20 mouse cellular contexts compared by ENCODE assay signal in genomic region chr6:111510768-111511459, GRCm38 (mm10).
DNase-seq lines count a peak whose midpoint lies in the region; ATAC-seq lines count a peak whose summit lies in the region.
"Had no signal": no experiment of that assay in that cellular context is flagged by ENCODE, and none has a peak within 500 bp of the region (broad histone marks: within the 10 kb centered on the region; RNA-seq: fewer than 3 reads in every experiment).

No protein-coding gene starts in this region.

- no peak overlapping the region for H3K4me2 ChIP-seq in forebrain, embryonic 12.5 days
- no peak overlapping the region for H3K4me2 ChIP-seq in neural tube, embryonic 11.5 days (ENCODE audit: low read depth)
- no peak overlapping the region for H3K4me2 ChIP-seq in neural tube, embryonic 15.5 days
- H3K4me2 ChIP-seq in forebrain, embryonic 13.5 days: no peak overlapping the region
- H3K4me2 ChIP-seq: embryonic facial prominence, embryonic 13.5 days; heart, embryonic 13.5 days; hindbrain, embryonic 15.5 days had no signal

- H3K9me3 ChIP-seq in forebrain, embryonic 12.5 days: no peaks in the 10 kb centered on the region
- H3K9me3 ChIP-seq in forebrain, embryonic 10.5 days: no peaks in the 10 kb centered on the region
- H3K9me3 ChIP-seq in neural tube, embryonic 11.5 days (ENCODE audit: control insufficient read depth, low read length): no peaks in the 10 kb centered on the region
- H3K9me3 ChIP-seq in neural tube, embryonic 15.5 days (replicated peaks): no peaks in the 10 kb centered on the region
- H3K9me3 ChIP-seq in forebrain, embryonic 13.5 days (replicated peaks): no peaks in the 10 kb centered on the region
- H3K9me3 ChIP-seq: embryonic facial prominence, embryonic 13.5 days; heart, embryonic 13.5 days; hindbrain, embryonic 15.5 days had no signal

- 29% methylated on average over 1 of the region's 1 CpGs for WGBS in forebrain, embryonic 12.5 days
- WGBS in forebrain, embryonic 10.5 days: 71% methylated on average over 1 of the region's 1 CpGs
- 36% methylated on average over 1 of the region's 1 CpGs for WGBS in neural tube, embryonic 11.5 days
- WGBS in neural tube, embryonic 15.5 days: 9% methylated on average over 1 of the region's 1 CpGs
- WGBS in forebrain, embryonic 13.5 days: 22% methylated on average over 1 of the region's 1 CpGs

- peak; percentile 80; the same call in 1 of the 2 replicates for ATAC-seq in forebrain, embryonic 12.5 days (ENCODE audit: low FRiP score)
- peak; percentile 57; the same call in 1 of the 2 replicates for ATAC-seq in neural tube, embryonic 11.5 days (ENCODE audit: insufficient read depth, low FRiP score, low TSS enrichment)
- ATAC-seq in neural tube, embryonic 15.5 days (ENCODE audit: low FRiP score): no peak
- peak; percentile 65; the same call in 1 of the 2 replicates for ATAC-seq in forebrain, embryonic 13.5 days
- ATAC-seq: intestine, embryonic 16.5 days had no signal

- no peaks in the 10 kb centered on the region for H3K27me3 ChIP-seq in forebrain, embryonic 12.5 days
- no peaks in the 10 kb centered on the region for H3K27me3 ChIP-seq in forebrain, embryonic 10.5 days (ENCODE audit: poor library complexity, severe bottlenecking)
- no peaks in the 10 kb centered on the region for H3K27me3 ChIP-seq in neural tube, embryonic 11.5 days (ENCODE audit: control insufficient read depth, insufficient read depth, low read length)
- H3K27me3 ChIP-seq in neural tube, embryonic 15.5 days (replicated peaks): no peaks in the 10 kb centered on the region
- H3K27me3 ChIP-seq in forebrain, embryonic 13.5 days: no peaks in the 10 kb centered on the region
- H3K27me3 ChIP-seq: CH12.LX; embryonic facial prominence, embryonic 13.5 days; heart, embryonic 13.5 days; hindbrain, embryonic 15.5 days had no signal

- H3K27ac ChIP-seq in forebrain, embryonic 12.5 days: no peak overlapping the region
- H3K27ac ChIP-seq in forebrain, embryonic 10.5 days: no peak overlapping the region
- H3K27ac ChIP-seq in neural tube, embryonic 11.5 days (ENCODE audit: low read depth, low read length): no peak overlapping the region
- no peak overlapping the region for H3K27ac ChIP-seq in neural tube, embryonic 15.5 days (replicated peaks)
- no peak overlapping the region for H3K27ac ChIP-seq in forebrain, embryonic 13.5 days
- H3K27ac ChIP-seq: embryonic facial prominence, embryonic 13.5 days; heart, embryonic 13.5 days; hindbrain, embryonic 15.5 days had no signal

- peaks cover 13% of the 10 kb centered on the region for H3K4me1 ChIP-seq in forebrain, embryonic 12.5 days
- H3K4me1 ChIP-seq in forebrain, embryonic 10.5 days: peaks cover 10% of the 10 kb centered on the region; the same call in 1 of the 2 replicates
- no peaks in the 10 kb centered on the region for H3K4me1 ChIP-seq in neural tube, embryonic 11.5 days (ENCODE audit: control insufficient read depth, insufficient read depth, low read length)
- H3K4me1 ChIP-seq in neural tube, embryonic 15.5 days: peaks cover 4% of the 10 kb centered on the region
- H3K4me1 ChIP-seq in forebrain, embryonic 13.5 days: peaks cover 15% of the 10 kb centered on the region
- H3K4me1 ChIP-seq: embryonic facial prominence, embryonic 13.5 days; heart, embryonic 13.5 days had no signal

- no peaks in the 10 kb centered on the region for H3K36me3 ChIP-seq in forebrain, embryonic 12.5 days (replicated peaks)
- H3K36me3 ChIP-seq in forebrain, embryonic 10.5 days (replicated peaks): no peaks in the 10 kb centered on the region
- no peaks in the 10 kb centered on the region for H3K36me3 ChIP-seq in neural tube, embryonic 11.5 days (ENCODE audit: control insufficient read depth, insufficient read depth, low read length)
- no peaks in the 10 kb centered on the region for H3K36me3 ChIP-seq in neural tube, embryonic 15.5 days
- H3K36me3 ChIP-seq in forebrain, embryonic 13.5 days (ENCODE audit: poor library complexity, severe bottlenecking): no peaks in the 10 kb centered on the region
- H3K36me3 ChIP-seq: embryonic facial prominence, embryonic 13.5 days; heart, embryonic 13.5 days; hindbrain, embryonic 15.5 days had no signal

- no peak for DNase-seq in forebrain, embryonic 10.5 days (ENCODE audit: extremely low spot score, low spot score)
- DNase-seq in neural tube, embryonic 11.5 days (ENCODE audit: low spot score): no peak
- DNase-seq in mesoderm, embryonic 11.5 days (ENCODE audit: low read depth, low spot score): peak; percentile 3
- no peak for DNase-seq in kidney, adult 9 months
- DNase-seq in gastrocnemius, adult 18-20 months (ENCODE audit: low spot score): no peak
- DNase-seq: adrenal gland, adult 8-10 months; adrenal gland, postnatal 36 days; cerebellum, adult 11 months; cerebellum, adult 8-10 months; cerebellum, postnatal 25 days; gastrocnemius, postnatal 25 days; heart, postnatal 36 days had no signal

- H3K4me3 ChIP-seq in forebrain, embryonic 12.5 days (replicated peaks): no peak overlapping the region
- H3K4me3 ChIP-seq in forebrain, embryonic 10.5 days: no peak overlapping the region
- no peak overlapping the region for H3K4me3 ChIP-seq in neural tube, embryonic 11.5 days (ENCODE audit: low read depth, low read length)
- H3K4me3 ChIP-seq in neural tube, embryonic 15.5 days (replicated peaks): no peak overlapping the region
- no peak overlapping the region for H3K4me3 ChIP-seq in forebrain, embryonic 13.5 days
- H3K4me3 ChIP-seq: embryonic facial prominence, embryonic 13.5 days; heart, embryonic 13.5 days; hindbrain, embryonic 15.5 days had no signal

- H3K9ac ChIP-seq in forebrain, embryonic 12.5 days: no peak overlapping the region
- H3K9ac ChIP-seq in neural tube, embryonic 11.5 days (ENCODE audit: low read length): no peak overlapping the region
- no peak overlapping the region for H3K9ac ChIP-seq in neural tube, embryonic 15.5 days (replicated peaks)
- H3K9ac ChIP-seq in forebrain, embryonic 13.5 days: no peak overlapping the region
- H3K9ac ChIP-seq: embryonic facial prominence, embryonic 13.5 days; heart, embryonic 13.5 days; hindbrain, embryonic 15.5 days had no signal
